Mouse (Mus musculus) ovary, adult 18-20 months (tissue): ENCODE measurements around the gene Men1.
"Not testable (repeated sequence)": the region's sequence is repeated elsewhere in the genome, so short reads cannot be mapped to it uniquely, and the experiment has no call there.

Experiments used
- DNase-seq: peaks from one replicate; pipeline ENCODE4 v3.0.0; 2022; ENCODE audit warnings: low spot score, mixed read lengths

Men1 gene

GRCm38 (mm10) chr19:6334673-6335457, at the start of gene Men1:
Gene Men1 (plus strand): TSS chr19:6334979.
- peak; percentile 95 for DNase-seq

- no peak for DNase-seq
Observed at GRCm38 (mm10) chr19:6285226-6285625, 49.6 kb upstream of the Men1 start.

- DNase-seq, result no peak
Observed at GRCm38 (mm10) chr19:6285632-6286433, 48.9 kb upstream of the Men1 start.

- peak; percentile 45 for DNase-seq
Observed at GRCm38 (mm10) chr19:6286434-6287401, 48.1 kb upstream of the Men1 start.

DNA sequence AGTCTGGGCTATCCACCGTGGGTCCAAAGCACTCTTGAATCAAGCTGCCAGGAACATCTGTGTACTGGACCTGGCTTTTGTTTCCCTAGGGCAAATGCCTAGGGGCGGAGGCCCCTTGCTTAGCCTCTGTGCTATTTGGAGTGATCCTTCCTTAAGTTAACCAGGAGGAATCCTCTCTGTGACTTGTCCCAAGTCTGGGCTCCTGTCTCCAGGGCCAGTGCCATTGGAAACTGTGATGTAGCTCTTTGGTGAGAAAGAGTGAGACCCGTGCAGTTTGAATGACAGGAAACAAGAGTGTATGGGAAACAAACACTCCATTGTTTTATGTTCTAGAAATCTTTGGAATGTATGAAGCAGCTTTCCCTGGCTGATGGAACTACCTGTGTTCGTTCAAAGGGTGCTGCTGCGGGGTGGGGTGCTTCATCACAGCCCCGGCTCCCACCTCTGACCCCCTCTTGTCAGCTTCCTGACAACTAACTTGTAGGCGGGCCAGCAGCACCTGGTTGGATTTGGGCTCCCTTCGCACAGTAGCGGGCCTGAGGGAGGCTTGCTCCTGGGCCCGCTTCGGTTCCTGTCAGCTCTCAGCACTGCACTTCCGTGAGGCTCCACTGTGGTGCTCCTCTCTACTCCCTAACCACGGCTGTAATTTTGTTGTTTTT, 46.4 kb upstream of the Men1 start:
- no peak for DNase-seq

GRCm38 (mm10) chr19:6289696-6290238, 45.0 kb upstream of the Men1 start:
- DNase-seq, result no peak

DNA sequence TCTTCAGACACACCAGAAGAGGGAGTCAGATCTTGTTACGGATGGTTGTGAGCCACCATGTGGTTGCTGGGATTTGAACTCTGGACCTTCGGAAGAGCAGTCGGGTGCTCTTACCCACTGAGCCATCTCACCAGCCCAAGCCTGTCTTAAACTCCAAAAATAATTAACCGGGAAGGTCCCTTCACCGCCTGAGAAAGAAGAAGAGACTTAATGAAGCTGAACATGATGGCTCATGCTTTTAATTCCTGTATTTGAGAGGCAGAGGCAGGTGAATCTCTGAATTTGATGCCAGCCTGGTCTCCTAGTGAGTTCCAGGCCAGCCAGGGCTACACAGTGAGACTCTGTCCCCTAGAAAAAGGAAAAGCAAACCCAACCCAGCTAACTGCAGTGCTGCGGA, 44.1 kb upstream of the Men1 start:
- not testable (repeated sequence) for DNase-seq

DNA sequence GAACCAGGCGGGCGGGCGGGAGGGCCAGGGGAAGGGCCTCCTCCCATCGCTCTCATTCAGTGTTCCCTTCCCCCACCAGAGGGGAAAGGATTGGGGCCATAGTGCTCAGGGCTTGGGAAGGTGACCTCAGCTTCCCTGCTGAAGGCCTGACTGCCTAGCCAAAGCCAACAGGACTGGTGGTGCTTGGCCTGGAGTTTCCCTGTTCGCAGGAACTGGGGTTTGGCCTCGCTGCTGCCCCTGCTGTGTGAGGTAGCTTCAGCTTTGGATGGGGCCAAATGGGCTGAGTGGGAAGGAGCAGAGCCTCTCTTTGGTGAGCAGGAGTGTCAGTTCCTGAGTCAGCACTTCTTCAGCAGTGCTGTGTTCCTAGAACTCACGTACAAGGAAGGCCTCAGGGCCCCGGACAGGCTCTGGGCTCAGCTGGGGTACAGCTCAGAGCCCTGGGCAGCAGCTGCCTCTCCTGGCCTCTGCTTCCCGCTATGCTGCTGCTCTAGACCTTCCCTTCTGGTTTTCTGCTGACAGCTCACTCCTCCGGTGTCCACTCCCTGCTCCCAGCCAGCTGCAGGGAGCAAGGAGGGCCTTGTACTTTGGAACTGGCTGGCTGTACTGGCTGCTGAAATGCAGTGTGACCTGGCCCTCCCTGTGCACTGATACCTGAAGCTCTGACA, 43.5 kb upstream of the Men1 start:
- no peak for DNase-seq

- no peak for DNase-seq
Observed at GRCm38 (mm10) chr19:6292262-6292661, 42.5 kb upstream of the Men1 start.

DNA sequence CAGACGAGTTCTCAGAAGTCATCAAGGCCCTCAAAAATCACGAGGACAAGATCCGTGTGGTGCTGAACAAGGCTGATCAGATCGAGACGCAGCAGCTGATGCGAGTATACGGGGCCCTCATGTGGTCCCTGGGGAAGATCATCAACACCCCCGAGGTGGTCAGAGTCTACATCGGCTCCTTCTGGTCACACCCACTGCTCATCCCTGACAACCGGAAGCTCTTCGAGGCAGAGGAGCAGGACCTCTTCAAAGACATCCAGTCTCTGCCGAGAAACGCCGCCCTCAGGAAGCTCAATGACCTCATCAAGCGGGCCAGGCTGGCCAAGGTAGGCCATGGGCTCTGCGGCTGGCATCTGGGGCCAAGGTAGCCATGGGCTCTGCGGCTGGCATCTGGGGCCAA, 40.5 kb upstream of the Men1 start:
- no peak for DNase-seq

GRCm38 (mm10) chr19:6296551-6297210, 38.1 kb upstream of the Men1 start:
- DNase-seq, result no peak

DNA sequence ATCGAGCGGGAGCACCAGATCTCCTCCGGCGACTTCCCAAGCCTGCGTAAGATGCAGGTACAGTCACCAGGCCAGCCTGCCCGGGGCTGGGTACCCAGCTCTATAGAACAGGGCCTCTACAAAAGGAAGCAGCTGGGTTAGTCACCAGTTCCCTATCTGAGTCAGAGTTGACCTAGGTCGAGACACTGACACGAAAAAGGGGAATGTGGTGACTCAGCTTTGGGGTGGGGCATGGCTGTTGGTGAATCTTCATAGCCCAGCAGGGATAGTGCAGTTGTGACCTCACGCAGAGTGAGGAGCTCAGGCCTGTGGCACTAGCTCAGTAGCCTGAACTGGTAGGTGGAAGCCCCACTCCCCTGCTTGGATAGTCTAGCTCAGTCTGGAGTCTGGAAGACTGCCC, 37.1 kb upstream of the Men1 start:
- DNase-seq, result peak; percentile 71

GRCm38 (mm10) chr19:6299003-6299402, 35.8 kb upstream of the Men1 start:
- no peak for DNase-seq

DNA sequence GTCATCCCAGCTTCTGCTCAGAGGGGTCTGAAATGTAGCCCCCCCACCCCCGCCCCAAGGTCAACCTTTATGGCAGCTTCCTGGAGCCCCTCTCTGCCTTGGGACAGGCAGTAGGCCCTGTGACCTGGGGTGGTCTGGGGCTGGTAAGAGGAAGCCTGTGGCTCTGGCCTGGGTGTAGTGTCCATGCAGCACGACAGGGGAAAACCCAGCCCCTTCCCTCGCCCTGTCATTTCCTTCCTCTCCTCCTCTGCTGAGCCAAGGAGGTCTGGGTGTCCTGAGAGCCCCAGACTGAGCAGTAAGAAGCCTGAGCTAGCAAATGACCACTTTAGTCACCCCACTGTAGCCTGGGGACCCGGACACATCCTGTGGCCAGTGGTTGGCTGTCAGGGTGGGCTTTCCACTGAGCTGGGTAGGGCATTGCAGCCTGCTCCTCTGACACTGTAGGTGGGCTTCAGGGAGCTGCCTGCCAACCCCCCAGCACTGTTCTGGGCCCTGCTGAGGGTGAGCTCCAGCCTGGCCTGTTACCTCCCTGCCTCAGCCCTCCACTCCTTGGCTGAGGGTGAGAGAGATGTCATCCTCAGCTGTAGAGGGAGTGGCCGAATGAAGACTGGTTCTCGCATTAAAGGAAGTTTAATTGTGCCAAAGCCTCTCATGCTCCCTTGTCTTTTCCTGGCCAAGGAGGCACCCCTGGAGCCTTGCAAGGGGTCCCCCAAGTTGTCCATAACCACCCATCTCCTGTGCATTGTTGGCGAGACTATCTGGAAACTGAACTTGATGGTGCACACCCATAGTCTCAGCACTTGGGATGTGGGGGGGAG, 35.1 kb upstream of the Men1 start:
- DNase-seq, result no peak

GRCm38 (mm10) chr19:6300402-6300841, 34.4 kb upstream of the Men1 start:
- DNase-seq, result no peak

- DNase-seq, result no peak
Observed at GRCm38 (mm10) chr19:6302114-6302513, 32.7 kb upstream of the Men1 start.

- DNase-seq, result no peak
Observed at GRCm38 (mm10) chr19:6302522-6302921, 32.3 kb upstream of the Men1 start.

DNA sequence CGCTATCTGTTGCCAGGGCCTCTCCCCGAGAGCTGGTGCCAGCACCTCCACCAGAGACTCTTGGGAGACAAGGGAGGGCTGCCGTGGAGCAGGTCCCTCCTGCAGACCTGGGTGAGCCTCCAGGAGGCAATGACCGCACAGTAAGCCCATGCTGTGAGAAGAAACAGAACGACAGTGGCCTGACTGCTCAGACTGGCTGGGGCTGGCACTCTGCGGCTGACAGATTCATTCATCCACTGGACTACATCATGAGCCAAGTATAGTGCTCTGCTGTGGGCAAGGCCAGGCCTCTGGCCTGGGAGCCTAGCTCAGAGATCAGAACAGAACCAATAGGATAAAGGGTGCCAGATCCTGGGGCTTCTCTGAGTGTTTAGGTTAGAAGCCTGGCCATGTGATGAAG, 30.9 kb upstream of the Men1 start:
- DNase-seq, result no peak
